Mouse (Mus musculus) megakaryocyte, adult 5-6 weeks (primary cell): ENCODE results near the gene 4930595D18Rik. TPM values are rescaled to one million over a fixed set of nuclear protein-coding genes. Genes with fewer than 3 reads are reported as not detected.

Experiments
- ATAC-seq: 2 replicates; pipeline ENCODE4 v1.8.0; 2016; ENCODE audit warnings: mild to moderate bottlenecking, inconsistent platforms; ENCODE audit not compliant: poor library complexity, severe bottlenecking
- total RNA-seq, 2 experiments: library from RNA; stranded (forward) in 1 of 2; stranded (reverse) in 1 of 2; fragments of 153-499, 151-499 nt in 1 of 2; fragments of 221-1000, 200-1000 nt in 1 of 2; gene quantifications; 2 replicates each; pipeline versions ENCODE4 v1.2.3 to v1.2.4; 2015 to 2017

Gene 4930595D18Rik
- total RNA-seq, 2 experiments from 2014 or later: not detected

DNA sequence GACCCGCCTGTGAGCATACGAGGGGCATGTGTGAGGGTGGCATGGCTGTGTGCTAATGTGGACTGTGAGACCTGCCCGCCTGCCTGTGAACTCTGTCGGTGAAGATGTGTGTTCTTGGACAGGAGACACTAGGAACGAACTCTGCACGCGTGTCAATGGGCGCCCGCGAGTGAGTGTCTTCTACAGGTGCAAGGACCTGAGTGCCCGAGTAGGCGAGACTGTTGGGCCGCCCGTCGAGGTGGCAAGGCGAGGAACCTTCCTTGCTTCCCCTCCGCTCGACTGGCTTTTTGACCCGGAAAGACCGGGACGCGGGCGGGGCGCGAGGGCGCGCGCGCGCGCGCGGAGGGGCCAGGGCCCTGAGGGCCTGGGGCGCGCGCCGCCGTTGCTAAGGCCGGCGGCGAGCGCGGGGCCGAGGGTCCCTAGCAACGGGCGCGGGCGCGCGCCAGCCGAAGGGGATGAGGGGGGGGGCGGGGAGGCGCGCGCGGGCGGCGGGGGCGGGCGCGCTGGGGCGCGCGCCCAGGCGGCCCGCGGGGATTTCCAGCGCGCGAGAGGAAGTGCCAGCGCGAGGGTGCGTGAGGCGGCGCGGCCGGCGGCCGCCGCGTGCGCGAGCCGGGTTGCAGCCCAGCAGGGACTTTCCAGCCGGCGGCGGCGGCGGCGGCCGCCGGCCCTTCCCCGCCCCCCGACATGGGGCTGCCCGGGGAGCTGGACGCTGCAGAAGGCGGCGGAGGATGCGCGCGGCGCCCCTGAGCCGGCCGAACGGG lies 18.3 kb downstream of the 4930595D18Rik start, which contains the start of gene Traf3:
Gene Traf3, plus strand, starts transcription at position 540 of the 761 bp plus-strand sequence.
- peak; percentile 46 for ATAC-seq

DNA sequence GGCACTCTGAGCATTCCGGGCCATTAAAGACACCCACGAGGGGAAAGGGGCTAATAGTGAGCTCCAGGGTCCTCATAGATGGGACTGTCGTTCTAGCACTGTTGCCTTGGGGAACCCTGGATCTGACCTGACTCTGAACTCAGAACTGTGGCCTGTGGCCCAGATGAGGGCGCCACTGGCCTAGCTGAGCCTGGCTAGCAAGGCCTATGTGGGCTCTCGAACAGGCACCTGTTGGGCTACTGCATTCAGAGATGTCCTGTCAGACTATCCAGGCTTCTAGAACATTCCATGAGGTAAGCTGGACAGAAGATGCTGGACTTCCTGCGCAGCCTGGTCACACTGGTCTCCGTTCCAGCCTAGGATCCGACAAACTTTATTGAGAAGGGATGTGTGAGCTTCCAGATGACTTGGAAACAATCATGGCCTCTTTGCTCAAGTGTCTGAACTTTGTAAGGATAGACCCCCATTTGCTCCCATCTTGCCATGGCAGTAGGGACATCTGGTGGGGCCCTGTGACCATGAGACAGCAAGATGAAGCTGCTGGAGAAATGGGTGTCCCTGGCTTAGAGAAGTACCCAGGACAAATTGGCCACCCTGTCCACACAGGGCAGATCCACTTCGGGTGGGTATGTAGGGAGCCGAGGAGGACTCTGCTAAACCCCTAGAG lies 19.0 kb downstream of the 4930595D18Rik start:
- ATAC-seq: peak; percentile 49

DNA sequence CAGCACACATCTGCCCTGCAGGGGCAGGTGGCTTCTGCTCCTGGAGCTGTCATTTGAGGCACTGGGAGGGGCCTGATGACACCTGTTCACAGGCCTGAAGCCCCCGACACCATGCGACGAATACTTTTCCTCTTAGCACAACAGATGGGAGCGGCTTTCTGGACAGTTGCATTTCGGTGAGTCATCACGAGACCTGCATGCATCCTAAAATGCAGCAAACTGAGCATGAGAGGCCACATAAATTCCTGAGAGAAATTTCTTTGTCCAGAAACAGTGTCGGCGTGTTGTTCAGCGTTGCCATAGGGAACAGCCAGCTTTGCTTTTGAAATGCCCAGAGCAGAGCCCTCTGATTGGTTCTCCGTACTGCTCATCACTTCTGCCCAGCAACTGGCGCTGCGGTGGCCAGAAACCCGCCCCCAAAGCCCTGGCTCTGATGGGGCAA lies 20.0 kb downstream of the 4930595D18Rik start:
- peak; percentile 62 for ATAC-seq

DNA sequence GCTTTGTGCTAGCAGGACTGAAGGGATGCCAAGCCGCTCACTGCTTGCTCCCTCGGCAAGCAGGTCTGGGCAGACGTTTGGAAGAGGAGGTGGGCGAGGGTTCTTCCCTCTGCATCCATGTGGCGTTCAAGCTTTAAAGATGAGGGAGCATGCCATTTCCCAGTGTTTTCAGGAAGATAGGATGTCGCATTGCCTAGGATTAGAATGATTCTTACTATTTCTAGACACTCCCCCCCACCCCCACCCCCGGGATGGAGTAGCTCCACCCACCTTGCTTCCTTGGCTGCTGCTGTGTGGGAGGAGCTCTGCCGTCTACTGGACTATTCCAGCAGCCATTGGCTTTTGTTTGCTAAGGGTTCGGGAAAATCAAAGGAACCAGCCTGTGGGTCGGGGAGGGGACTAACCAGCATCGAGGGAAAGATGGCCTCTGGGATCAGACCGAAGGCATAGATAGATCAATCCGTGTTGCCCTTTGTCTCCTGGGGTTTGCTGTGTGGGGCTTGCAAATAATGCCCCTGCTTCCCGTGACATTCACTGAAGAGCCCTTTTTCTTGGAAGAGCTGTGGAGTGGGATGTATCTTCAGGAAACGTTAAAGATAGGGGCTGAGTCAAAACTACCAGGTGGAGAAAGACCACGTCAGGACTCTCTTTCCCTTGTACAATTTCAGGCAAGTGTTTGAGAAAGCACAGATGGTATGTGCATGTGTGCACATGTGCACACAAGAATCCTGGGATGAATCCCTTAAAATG lies 21.8 kb downstream of the 4930595D18Rik start:
- ATAC-seq: no peak

DNA sequence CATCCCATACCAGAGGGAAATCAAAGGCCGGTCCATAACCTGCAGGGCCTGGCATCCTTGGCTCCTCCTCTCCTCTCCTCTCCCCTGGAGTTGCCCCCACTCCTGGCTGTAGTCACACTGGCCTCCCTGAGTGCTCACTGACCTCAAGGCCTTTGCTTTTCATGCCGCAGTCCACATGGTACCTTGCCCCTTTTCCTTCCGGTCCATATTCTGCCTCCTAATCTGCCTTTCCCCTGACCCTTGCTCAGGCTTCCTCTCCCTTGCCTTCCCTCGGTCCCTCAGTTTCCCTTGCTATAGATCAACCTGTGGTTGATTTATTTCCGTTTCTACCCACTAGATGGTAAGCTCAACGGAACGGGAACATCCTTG lies 22.4 kb downstream of the 4930595D18Rik start:
- ATAC-seq: no peak

DNA sequence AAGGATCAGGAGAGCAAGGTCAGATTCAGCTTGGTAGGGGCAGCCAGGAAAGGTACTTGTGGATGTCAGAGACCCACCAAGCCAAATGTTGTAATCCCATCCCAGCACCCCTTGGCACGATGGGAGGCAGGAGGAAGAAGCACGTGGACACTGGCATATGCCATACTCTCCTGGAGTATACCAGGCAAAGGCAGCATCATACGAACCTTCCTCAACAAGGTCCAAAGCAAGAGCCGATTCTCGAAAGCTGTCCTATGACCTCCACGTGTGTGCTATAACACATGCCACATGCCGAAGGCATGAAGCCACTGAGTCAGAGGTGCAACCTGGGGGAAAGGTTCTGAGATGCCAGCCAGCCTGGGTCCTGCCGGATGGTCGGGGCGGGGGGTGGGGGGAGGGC lies 23.4 kb downstream of the 4930595D18Rik start:
- ATAC-seq: no peak

DNA sequence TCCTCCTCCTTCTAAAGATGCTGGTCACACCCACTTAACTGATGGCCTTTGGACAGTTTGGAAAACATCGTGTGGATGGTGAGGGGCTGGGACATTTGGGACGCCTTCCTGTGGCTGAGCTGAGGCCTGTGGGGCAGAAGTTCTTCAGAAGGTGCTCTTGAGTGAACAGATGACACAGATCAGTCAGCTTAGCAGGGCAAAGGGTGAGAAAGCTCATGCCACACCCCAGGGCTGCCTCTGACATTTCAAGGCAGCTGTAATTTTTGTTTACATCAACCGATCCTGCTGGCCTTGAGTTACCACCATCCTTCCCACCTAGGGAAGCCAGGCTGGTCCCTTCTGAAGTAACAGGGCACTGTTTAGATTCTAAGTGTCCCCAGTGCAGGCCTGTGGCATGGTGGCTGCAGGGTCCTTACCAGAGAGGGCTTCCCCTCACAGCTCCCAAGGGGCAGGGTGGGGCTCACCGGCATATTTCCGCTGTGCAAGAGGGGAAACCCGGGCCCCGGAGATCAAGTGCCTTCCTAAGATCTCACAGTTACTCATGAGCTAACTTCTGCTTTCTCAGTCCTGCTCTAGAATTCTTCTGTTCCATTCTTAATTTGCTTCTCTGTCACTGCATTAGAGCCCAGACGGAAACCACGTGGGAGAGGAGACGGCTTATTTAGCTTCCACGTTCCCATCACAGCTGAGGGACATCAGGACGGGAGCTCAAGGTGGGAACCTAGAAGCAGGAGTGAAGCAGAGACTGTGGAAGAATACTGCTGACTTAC lies 24.4 kb downstream of the 4930595D18Rik start:
- peak; percentile 77 for ATAC-seq

DNA sequence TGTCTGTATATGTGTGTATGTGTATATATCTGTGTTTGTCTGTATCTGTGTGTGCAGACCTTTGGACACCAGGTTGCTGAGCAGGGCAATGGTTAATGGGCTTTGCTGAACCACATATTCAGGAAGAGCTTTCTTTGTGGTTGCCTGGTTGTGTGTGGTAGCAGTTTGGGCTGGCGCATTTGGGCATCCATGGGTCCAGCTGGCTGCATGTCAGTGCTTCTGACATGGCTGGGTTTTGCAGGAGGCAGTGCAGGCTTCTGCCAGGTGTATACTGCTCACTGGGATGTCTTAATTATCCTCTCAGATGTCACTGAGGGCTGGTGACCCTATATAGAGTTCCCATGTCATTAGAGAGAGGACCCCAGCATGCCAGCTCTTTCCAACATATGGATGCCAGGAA lies 28.5 kb downstream of the 4930595D18Rik start:
- ATAC-seq: no peak

DNA sequence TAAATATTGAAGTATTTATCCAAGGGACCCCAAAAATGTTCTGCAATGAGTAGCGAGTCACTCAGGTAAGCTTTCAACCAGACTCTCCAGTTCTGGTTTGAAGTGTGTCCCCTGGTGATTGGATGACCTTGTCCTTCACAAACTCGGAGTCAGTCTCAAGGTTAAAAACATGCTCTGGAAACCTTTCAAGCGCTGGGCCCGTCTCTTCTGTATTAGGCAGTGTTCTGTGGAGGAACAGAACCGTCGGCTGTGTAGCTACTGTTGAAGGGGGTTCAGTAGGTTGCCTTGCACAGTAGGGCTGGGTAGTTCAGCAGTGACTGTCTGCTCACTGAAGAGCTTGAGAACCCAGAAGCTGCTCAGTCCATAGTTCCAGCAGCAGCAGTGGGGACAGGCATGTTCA lies 29.6 kb downstream of the 4930595D18Rik start:
- no peak for ATAC-seq

DNA sequence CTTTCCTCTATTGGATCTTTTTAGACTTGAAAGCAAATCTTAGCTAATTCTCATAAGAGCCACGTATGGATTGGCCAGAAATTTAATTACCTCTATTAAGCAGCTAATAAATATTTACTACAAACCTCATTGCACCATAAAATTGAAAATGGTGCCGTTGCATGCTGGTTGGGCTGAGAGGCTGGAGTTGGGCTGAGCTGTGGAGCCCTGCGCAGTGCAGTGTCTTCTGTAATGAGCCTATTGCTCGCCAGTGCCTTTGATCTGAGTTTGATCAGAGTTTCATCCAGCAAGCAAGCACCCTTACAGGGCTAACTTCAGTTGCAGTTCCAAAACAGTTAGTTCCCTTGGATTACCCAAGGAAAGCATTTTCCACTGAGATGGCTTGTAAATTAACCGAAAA lies 30.3 kb downstream of the 4930595D18Rik start:
- ATAC-seq: no peak

DNA sequence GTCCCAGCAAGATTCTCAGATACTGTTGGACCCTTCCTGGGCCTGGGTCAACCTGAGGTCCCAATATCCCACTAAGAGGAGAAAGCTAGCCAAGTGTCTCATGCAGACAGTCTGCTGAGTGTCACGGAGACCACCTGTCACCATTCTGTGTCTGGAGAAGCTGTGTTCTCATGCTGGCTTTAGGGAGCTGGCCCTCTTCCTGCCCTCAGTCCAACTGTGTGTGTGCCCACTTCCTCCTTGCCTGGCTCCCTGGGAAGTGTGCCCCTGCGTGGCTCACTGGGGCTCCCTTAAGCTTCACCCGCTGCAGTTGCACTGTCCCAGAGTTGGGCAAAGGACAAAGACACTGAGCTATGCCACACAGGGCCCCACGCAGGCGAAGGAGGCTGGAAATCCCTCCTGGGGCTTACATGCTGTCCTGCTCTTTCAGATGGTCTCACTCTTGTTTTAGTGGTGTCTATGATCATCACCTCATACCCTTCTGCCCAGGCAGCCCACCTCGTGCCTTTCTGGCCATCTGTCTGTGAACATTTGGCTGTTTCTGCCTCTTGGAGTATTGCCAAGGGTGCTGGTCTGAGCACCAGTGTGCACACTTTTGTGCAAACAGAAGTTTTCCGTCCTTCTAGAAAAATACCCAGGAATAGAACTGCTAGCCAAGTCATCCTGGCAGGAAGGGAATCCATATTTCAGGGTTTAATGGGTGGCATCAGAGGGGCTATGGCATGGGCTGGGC lies 31.1 kb downstream of the 4930595D18Rik start:
- no peak for ATAC-seq

DNA sequence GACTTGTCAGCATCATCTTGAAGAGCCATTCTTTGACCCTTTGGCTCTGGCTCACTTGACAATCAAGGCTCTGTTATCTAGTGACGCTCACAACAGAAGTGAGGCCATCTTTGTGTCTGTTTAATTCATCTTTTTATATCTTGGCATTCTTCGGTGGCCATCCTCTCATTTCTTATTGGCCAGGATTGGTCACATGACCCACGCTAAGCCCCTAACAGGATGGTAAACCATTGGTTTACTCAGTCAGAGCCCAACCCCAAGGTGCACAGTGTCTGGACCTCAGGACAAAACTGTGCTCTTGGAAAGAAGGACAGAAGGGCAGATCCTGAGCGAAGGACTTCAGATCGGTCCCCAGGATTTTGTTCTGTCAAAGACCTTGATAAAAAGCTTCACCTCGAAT lies 31.7 kb downstream of the 4930595D18Rik start:
- no peak for ATAC-seq

DNA sequence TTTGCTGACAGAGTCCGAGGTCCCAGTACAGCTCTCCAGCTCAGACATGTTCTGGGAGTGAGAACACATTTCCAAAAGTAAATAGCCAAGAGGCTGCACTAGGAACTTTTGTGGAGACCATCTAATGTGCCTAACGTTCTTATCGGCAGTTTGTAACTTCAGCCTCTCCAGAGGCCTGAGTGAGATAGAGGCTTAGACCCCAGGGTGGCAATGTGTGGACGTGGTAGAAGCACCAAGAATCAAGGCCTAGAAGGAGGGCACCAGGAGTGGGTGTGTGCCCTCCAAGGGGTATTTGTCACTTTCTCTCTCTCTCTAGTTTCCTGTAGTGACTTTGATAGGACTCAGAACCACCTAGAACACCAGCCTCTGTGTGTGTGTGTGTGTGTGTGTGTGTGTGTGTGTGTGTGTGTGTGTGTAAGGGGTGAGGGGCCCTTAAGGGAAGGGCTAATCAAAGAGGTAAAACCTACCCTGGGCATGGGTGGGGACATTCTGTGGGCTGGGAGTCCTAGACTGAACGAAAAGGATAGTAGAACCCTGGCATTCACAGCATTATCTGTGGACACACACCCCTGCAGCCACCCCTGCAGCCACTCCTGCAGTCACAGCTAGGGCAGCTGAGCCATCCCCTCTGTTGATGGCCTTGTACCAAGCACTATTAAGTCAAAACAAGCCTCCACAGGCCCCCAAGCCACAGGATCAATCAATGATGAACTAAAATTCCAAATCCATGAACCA lies 32.7 kb downstream of the 4930595D18Rik start:
- no peak for ATAC-seq

DNA sequence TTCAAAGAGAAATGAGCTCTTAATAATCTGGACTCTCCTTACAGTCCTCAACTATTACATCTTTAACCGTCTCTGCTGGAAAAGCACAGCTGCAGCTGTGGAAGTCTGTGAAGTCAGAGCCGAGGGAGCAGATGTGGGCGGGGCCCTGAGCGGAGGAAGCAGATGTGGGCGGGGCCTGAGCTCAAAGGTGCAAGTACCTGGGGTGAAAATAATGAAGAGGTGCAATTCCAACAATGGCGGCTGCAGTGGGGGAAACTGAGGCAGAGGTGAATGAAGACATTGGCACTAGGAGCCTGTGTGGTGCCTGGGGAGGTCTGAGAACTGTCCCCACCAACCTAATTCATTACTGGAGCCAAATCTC lies 34.1 kb downstream of the 4930595D18Rik start:
- ATAC-seq: 0 out of 2 replicates have a peak, but pooled peaks have one; percentile 34

DNA sequence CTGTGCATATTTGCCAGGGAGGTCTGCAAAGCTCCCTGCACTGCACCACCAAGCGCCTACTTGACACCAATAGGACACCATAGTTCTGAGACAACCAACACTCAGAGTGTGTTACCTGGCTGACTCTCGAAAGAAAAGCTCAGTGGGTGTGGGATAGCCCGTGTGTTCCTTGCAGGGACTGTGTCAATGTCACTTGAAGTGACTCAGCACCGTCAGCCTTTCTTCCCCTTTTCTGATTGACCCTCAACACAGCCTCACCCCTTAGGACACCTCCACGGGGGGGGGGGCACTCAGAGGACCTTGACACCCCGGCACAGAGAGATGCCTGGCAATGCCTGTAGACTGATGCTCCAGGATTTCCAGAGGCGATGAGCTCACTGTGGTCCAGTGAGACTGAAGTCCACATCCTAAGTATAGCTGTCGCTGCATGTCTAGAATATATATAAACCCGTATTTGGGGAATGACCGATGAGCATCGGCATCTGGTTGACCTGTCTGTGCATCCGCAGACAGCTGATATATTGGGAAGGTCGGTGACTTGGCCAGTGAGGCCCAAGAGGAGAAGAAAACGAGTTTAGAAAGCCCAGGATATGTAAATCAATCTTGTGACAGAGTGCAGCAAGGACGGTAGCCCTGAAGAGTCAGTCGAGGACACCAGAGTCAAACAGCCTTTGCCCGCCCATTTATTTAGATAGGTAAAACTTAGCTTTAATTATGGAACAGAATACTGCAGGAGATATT lies 34.6 kb downstream of the 4930595D18Rik start:
- peak; percentile 86 for ATAC-seq

DNA sequence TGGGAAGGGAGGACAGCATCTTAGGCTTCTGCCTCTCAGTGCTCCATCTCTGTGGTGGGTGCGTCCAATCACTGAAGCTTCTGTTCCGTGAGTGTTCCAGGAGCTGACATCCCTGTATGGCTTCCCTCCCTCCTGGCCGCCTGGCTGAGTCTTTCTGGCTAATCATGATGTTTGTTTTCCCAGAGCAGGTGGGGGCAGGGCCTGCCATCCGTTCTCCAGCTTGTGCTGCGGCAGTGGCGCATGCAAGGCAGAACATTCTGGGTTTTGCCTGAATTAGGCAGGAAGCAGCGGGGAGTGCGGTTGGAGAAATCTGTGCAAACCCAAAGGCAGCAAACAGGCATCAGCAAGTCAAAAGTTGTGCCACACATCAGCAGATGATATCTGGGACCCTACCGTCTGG lies 39.0 kb downstream of the 4930595D18Rik start:
- no peak for ATAC-seq

DNA sequence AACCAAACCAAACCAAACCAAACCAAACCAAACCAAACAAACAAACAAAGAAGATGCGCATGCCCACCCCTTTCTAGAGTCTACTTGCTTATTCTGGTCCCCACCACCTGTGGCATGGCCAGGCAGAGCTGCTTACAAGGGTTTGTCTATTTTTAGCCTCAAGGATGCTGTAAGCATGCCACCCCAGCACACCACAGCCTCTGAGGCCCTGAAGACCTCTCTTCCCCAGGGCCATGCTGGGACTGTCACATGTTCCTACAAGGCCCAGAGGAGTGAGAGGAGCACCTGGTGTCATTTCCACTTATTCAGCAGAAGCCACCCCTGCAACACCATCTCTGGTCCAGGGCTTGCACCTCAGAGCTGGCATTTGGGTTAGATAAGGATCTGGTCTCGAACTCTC lies 39.7 kb downstream of the 4930595D18Rik start:
- no peak for ATAC-seq

DNA sequence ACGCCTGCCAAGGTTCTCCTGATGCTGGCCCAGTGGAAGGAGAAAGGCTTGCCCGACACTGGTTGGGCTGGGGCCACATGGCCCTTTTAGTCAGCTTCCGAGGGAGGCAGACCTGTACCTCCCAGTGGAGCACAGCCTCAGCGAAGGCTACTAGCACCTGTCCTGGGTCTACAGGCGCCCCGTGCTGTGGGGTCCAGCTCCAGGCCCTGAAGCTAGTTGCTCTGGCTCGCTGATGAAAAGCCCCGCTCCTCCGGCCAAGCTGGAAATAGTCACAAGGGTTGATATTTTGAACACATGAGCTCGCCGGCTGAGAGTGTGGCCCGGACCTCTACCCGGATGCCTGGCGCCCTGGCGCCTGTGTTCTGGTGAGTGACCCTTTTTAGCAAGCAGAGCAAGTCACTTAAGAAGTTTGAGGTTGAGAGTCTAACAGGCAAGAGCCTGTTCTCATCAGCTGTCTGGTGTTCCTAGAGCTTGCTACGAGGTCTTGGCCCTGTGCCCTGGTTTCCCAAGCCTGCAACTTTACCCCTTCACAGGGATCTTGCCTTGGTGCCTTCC lies 40.7 kb downstream of the 4930595D18Rik start:
- no peak for ATAC-seq
